Mouse (Mus musculus) embryonic facial prominence, embryonic 10.5 days (tissue): ENCODE measurements at regions not wholly inside any gene's neighbourhood (a gene's known extent, or its start where the extent isn't known, plus 50 kb on each side); places are given as distances from the start of the nearest gene placed in this dataset.
A peak's percentile ranks its signal among the peaks of the same experiment; 100 is the strongest.

Experiments used
- DNase-seq: peaks from one replicate; pipeline ENCODE4 v3.0.0-alpha.2; 2017; ENCODE audit warnings: low spot score
- H3K27ac ChIP-seq: fragments of 300-500 bp; sonication (generic); replicated peaks from 2 replicates; pipeline ENCODE4 v1.5.1; 2016; ENCODE audit warnings: mild to moderate bottlenecking
- H3K27me3 ChIP-seq: fragments of 300-500 bp; sonication (generic); replicated peaks from 2 replicates; pipeline ENCODE4 v1.6.1; 2016; ENCODE audit warnings: low read depth, mild to moderate bottlenecking; ENCODE audit not compliant: poor library complexity, severe bottlenecking
- H3K36me3 ChIP-seq: fragments of 300-500 bp; sonication (generic); replicated peaks from 2 replicates; pipeline ENCODE4 v1.6.1; 2016; ENCODE audit warnings: mild to moderate bottlenecking, moderate library complexity
- H3K4me1 ChIP-seq: fragments of 300-500 bp; sonication (generic); 2 replicates; pipeline ENCODE4 v1.6.1; 2016
- H3K4me3 ChIP-seq: fragments of 300-500 bp; sonication (generic); 2 replicates; pipeline ENCODE4 v1.5.1; 2016; ENCODE audit warnings: mild to moderate bottlenecking, moderate library complexity
- H3K9me3 ChIP-seq: fragments of 300-500 bp; sonication (generic); 2 replicates; pipeline ENCODE4 v1.6.1; 2016; ENCODE audit warnings: mild to moderate bottlenecking
- WGBS: fragments of 180-500 bp; shearing (Covaris S2); methylation state at CpG from one replicate; pipeline ENCODE4 v1.1.7; 2016; 5-methylcytosine and 5-hydroxymethylcytosine counted together

GRCm38 (mm10) chr15:62297138-62297537 is 1374.3 kb upstream of the A1bg start:
- Histone ChIP-seq H3K4me3 (no peak overlapping the region), H3K27ac (no peak overlapping the region), H3K9me3 (no peaks in the 10 kb centered on the region), H3K27me3 (no peaks in the 10 kb centered on the region), H3K36me3 (no peaks in the 10 kb centered on the region), H3K4me1 (peaks cover 9% of the 10 kb centered on the region)
- no peak for DNase-seq
- WGBS: 86% methylated on average over 5 of the region's 5 CpGs

DNA sequence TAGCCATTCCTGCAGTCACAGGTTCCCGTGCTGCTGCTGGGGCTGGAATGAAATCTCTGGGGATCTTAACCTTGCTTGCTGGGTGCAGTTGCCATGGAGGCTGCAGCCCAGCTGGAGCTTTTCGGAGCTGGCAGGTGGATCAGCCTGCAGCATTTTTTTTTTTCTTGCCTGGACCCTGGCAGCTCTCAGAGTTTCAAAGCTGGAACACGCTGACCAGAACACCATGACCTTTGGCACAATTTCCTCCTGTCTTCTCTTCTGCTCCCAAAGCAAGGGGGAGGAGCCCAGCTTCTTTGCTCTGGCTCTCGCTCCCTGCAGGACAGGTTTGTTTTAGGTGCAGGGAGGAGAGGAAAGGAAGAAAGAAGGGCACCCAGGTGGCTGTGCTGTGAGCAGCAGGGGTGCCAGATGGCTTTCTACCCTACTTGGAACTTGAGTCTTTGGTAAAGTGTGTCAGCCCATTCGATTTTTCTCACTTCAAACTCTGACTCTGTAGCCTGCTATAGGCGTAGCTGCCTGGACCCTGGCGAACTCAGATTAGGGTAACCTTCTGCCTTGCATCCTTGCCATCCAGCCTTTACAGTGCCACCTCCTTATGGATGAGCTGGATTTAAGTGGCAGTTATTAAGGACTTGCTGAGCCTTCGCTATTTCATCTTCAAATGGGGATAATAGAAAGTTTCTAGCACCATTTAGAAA is 1372.6 kb upstream of the A1bg start:
- Histone ChIP-seq H3K36me3 (no peaks in the 10 kb centered on the region), H3K4me1 (peaks cover 9% of the 10 kb centered on the region), H3K27me3 (no peaks in the 10 kb centered on the region), H3K4me3 (no peak overlapping the region), H3K9me3 (no peaks in the 10 kb centered on the region), H3K27ac (no peak overlapping the region)
- DNase-seq: peak; percentile 11
- 35% methylated on average over 8 of the region's 8 CpGs for WGBS

DNA sequence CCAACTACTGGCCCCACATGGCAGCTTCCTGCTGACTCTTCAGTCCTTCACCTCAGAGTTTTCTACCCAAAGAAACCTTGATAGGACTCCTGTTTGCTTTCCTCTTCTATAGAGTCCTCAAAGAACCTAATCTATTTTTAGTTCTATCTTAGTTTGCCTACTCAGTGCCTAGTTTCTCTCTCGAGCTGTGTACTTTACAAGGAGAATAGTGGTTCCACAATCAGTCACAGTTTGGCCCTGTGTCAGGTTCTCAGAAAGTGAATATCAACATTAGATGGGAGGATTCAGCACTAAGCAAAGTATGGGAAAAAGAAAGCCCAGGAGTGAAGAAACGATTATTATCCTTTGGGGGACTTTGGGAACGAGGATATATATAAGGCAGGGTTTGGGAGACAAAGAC is 1372.0 kb upstream of the A1bg start:
- Histone ChIP-seq H3K27me3 (no peaks in the 10 kb centered on the region), H3K36me3 (no peaks in the 10 kb centered on the region), H3K4me1 (peaks cover 9% of the 10 kb centered on the region), H3K4me3 (no peak overlapping the region), H3K27ac (no peak overlapping the region), H3K9me3 (no peaks in the 10 kb centered on the region)
- WGBS: 60% methylated on average over 3 of the region's 3 CpGs
- no peak for DNase-seq

DNA sequence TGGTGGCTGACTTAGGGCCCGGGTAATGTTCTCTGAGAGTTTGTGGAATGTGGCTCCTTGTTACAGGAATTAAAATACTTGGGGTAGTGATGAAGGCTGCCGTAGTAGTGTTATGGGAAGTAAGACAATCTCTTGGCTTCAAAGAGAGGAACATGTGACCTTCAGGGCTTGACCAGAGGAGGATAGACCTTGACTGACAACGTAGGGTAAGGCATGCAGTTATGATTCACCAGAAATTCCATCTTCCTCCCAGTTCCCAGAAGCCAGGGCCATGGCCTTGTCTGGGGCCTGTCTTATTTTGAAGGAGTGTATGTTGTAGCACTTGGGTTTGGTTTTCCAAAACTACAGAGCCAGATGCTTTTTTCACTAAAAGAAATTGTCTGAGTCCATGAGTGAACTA is 1370.1 kb upstream of the A1bg start:
- 85% methylated on average over 3 of the region's 3 CpGs for WGBS
- Histone ChIP-seq H3K27ac (no peak overlapping the region), H3K4me1 (peaks cover 9% of the 10 kb centered on the region), H3K4me3 (no peak overlapping the region), H3K9me3 (no peaks in the 10 kb centered on the region), H3K27me3 (no peaks in the 10 kb centered on the region), H3K36me3 (no peaks in the 10 kb centered on the region)
- DNase-seq: no peak

DNA sequence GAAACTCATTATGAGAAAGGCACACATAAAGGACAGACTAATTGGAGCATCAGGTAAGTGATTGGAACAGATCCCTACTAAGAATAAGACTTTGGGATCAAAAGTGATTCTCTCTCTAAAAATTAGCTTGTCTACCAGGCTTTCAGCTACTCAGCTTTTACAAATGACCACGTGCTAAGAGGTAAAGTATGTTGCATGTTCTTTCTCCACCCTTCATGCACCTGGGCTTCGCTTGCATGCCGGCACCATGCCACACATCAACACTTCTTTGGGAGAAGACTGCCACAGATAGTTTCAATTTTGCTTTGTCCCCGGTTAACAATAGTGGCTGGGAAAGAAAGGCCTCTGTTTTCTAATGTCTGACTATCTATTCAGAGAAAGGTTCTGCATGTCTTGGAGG is 1367.9 kb upstream of the A1bg start:
- Histone ChIP-seq H3K4me1 (peaks cover 23% of the 10 kb centered on the region), H3K4me3 (no peak overlapping the region), H3K27ac (no peak overlapping the region), H3K36me3 (no peaks in the 10 kb centered on the region), H3K27me3 (no peaks in the 10 kb centered on the region), H3K9me3 (no peaks in the 10 kb centered on the region)
- DNase-seq: no peak
- WGBS: 87% methylated on average over 4 of the region's 4 CpGs

DNA sequence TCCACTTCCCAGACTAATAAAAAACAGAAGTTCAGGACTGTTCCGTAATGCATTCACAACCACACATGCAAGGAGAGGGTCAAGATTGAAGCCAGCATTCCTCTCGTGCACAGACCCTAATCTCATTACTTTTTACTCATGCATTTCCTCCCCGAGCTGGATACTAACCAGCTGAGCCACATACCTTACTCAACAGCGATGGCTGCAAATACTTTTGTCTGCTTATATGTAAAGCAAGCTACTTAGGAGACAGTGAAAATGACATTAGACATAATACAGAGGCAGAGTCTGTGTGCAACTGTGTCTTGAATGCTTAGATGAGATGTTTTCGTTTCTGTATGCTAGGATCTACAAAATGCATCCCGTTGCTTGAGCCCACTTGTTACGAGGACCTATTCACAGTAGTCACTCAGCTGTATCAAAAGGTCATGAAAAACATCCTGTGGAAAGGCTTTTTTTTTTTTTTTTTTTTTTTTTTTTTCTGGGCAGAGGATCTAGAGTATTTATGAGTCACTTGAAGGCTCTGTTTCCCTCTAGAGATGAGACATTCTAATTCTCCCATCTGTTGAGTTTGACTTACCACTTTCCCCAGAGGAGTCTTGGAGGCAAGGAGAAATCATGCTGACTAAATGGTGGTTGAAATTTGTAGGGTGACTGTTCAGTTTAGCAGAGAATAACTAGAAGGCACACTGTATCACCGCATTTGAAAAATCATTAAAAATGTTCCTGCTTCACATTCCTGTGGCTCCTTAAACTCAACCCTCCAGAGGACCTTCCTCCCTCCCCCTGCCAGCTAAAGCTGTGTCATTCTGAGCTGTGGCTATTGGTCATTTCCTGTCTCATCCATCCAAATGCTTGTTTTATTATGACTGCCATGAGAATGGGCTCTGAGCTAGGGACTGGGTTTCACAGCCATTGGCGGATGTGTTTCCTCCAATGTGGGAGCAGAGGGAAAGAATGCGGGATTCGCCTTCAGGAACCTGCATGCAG is 1364.1 kb upstream of the A1bg start:
- Histone ChIP-seq H3K4me1 (peaks cover 14% of the 10 kb centered on the region), H3K36me3 (no peaks in the 10 kb centered on the region), H3K27ac (no peak overlapping the region; the same call in 1 of the 2 replicates), H3K4me3 (no peak overlapping the region), H3K9me3 (no peaks in the 10 kb centered on the region), H3K27me3 (no peaks in the 10 kb centered on the region)
- 50% methylated on average over 11 of the region's 11 CpGs for WGBS
- peak; percentile 39 for DNase-seq

- H3K27ac ChIP-seq: no peak overlapping the region
- H3K27me3 ChIP-seq: no peaks in the 10 kb centered on the region
- no peak for DNase-seq
- H3K36me3 ChIP-seq: no peaks in the 10 kb centered on the region
- 93% methylated on average over 7 of the region's 7 CpGs for whole genome bisulfite sequencing
- no peak overlapping the region for H3K4me3 ChIP-seq
- no peaks in the 10 kb centered on the region for H3K9me3 ChIP-seq
- peaks cover 14% of the 10 kb centered on the region for H3K4me1 ChIP-seq
Observed at GRCm38 (mm10) chr15:62284606-62285531, 1362.1 kb upstream of the A1bg start.

DNA sequence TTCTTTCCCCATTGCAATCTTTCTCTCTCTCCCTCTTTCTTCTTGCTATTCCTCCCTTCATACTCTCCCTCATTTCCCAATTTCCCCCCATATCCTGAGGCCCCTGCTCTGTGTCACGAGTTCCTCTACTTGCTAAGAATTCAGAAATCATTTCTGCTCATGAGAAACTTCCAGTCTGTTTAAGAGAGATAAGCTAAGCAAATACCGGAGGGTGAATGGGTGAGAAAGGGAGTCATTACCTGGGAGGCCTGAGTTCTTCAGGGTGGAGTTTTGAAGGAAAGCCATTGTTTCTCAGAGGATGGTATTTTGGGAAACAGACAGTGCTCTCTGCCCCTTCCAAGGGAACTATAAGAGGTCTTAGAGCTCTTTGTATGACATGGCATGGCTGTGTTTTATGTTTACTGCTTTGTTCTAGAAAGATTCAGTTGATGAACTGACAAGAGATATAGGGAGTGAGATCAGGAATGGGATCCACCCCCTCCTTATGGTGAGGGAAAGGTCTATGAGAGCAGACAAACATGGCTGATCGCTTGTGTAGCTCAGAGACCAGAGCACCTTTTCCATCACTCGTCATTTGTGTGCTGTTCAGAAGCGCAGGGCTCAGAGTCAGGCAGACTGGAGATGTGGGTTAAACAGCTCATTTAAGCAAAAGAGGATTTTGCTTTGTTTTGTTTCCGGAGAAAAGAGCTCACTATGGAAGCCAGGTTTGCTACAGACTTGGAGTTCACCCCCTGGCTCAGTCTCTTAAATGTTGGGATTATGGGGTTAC is 1361.0 kb upstream of the A1bg start:
- Histone ChIP-seq H3K27me3 (no peaks in the 10 kb centered on the region), H3K36me3 (no peaks in the 10 kb centered on the region), H3K4me1 (peaks cover 14% of the 10 kb centered on the region), H3K4me3 (no peak overlapping the region), H3K27ac (no peak overlapping the region), H3K9me3 (no peaks in the 10 kb centered on the region)
- DNase-seq: no peak
- 72% methylated on average over 6 of the region's 6 CpGs for WGBS

- DNase-seq: no peak
- Histone ChIP-seq H3K4me1 (peaks cover 14% of the 10 kb centered on the region), H3K36me3 (no peaks in the 10 kb centered on the region), H3K4me3 (no peak overlapping the region), H3K27me3 (no peaks in the 10 kb centered on the region), H3K9me3 (no peaks in the 10 kb centered on the region), H3K27ac (no peak overlapping the region)
- WGBS: 72% methylated on average over 9 of the region's 9 CpGs
Observed at GRCm38 (mm10) chr15:62282646-62283045, 1359.8 kb upstream of the A1bg start.

- Histone ChIP-seq H3K36me3 (no peaks in the 10 kb centered on the region), H3K4me1 (peaks cover 9% of the 10 kb centered on the region), H3K4me3 (no peak overlapping the region), H3K9me3 (no peaks in the 10 kb centered on the region), H3K27me3 (no peaks in the 10 kb centered on the region), H3K27ac (no peak overlapping the region)
- no peak for DNase-seq
- 93% methylated on average over 1 of the region's 1 CpGs for WGBS
Observed at GRCm38 (mm10) chr15:62282116-62282515, 1359.3 kb upstream of the A1bg start.

DNA sequence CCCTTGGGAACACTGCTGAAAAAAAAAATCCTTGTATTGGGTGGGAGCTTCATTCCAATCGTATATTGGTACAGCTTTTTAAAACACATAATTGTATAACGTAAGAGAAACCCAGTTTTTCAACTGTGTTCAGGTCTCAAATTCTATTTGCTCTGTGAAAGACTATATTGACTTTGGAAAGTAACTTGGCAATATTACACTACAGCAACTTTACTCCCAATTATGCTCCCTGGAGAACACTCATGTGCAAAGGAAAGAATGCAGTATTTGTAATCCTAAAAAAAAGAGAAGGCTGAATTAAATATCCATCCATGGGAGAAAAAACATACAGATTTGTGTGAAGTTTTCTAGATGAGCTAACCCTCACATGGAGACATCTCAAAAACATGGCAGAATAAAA is 1356.7 kb upstream of the A1bg start:
- no peak for DNase-seq
- Histone ChIP-seq H3K4me1 (no peaks in the 10 kb centered on the region), H3K4me3 (no peak overlapping the region), H3K27me3 (no peaks in the 10 kb centered on the region), H3K9me3 (no peaks in the 10 kb centered on the region), H3K27ac (no peak overlapping the region), H3K36me3 (no peaks in the 10 kb centered on the region)
- 89% methylated on average over 2 of the region's 2 CpGs for WGBS

GRCm38 (mm10) chr15:62274818-62275217 is 1352.0 kb upstream of the A1bg start:
- Histone ChIP-seq H3K4me3 (no peak overlapping the region), H3K36me3 (no peaks in the 10 kb centered on the region), H3K4me1 (no peaks in the 10 kb centered on the region), H3K27me3 (no peaks in the 10 kb centered on the region), H3K9me3 (no peaks in the 10 kb centered on the region), H3K27ac (no peak overlapping the region)
- DNase-seq: no peak
- WGBS: 81% methylated on average over 1 of the region's 1 CpGs
